Mouse (Mus musculus) liver, embryonic 14.5 days (tissue): ENCODE results near the gene Tmem223. TPM values are rescaled to one million over a fixed set of nuclear protein-coding genes. Genes with fewer than 3 reads are reported as not detected.
A peak's percentile ranks its signal among the peaks of the same experiment; 100 is the strongest.

Source experiments
- ATAC-seq: fragments of 200-750 bp; cut with Nextera tagmentation; 2 replicates; pipeline ENCODE4 v1.8.0; 2017; ENCODE audit warnings: moderate number of reproducible peaks, mild to moderate bottlenecking, moderate library complexity; ENCODE audit not compliant: insufficient read depth
- DNase-seq, 3 experiments: peaks; one replicate each; pipeline ENCODE4 v3.0.0-alpha.2; 2012 to 2013; ENCODE audit warnings: low read depth in 3 of 3, low spot score in 3 of 3
- H3K27ac ChIP-seq: fragments of 300-500 bp; sonication (generic); 2 replicates; pipeline ENCODE4 v1.5.1; 2014; ENCODE audit warnings: moderate library complexity, mild to moderate bottlenecking, control low read depth, inconsistent platforms
- H3K27me3 ChIP-seq: fragments of 300-500 bp; sonication (generic); 2 replicates; pipeline ENCODE4 v1.6.1; 2014; ENCODE audit warnings: mild to moderate bottlenecking, low read length, moderate library complexity; ENCODE audit not compliant: control insufficient read depth, insufficient read depth
- H3K36me3 ChIP-seq: fragments of 300-500 bp; sonication (generic); replicated peaks from 2 replicates; pipeline ENCODE4 v1.6.1; 2014; ENCODE audit warnings: low read depth; ENCODE audit not compliant: control insufficient read depth, insufficient read depth
- H3K4me1 ChIP-seq, 2 experiments: fragments of 200-500 bp in 1 of 2; fragments of 300-500 bp in 1 of 2; sonication (generic) in 1 of 2; replicated peaks; 2 replicates each; pipeline ENCODE4 v1.6.1; 2012 to 2014; ENCODE audit warnings: antibody characterized with exemption in 1 of 2, inconsistent platforms in 1 of 2, low read length in 1 of 2; ENCODE audit not compliant: control insufficient read depth in 2 of 2, insufficient read depth in 2 of 2
- H3K4me2 ChIP-seq: fragments of 300-500 bp; sonication (generic); 2 replicates; pipeline ENCODE4 v1.6.1; 2014; ENCODE audit warnings: low read depth, mild to moderate bottlenecking, control low read depth, moderate library complexity
- H3K4me3 ChIP-seq, 2 experiments: fragments of 200-500 bp in 1 of 2; fragments of 300-500 bp in 1 of 2; sonication (generic) in 1 of 2; 2 replicates each; pipeline ENCODE4 v1.5.1; 2012 to 2014; ENCODE audit warnings: low read depth in 2 of 2, low read length in 2 of 2, mild to moderate bottlenecking in 2 of 2, control low read depth in 1 of 2, inconsistent platforms in 1 of 2, moderate library complexity in 1 of 2; ENCODE audit not compliant: insufficient read depth in 1 of 2
- H3K9ac ChIP-seq: fragments of 300-500 bp; sonication (generic); replicated peaks from 2 replicates; pipeline ENCODE4 v1.6.1; 2014; ENCODE audit warnings: mild to moderate bottlenecking, control low read depth, moderate library complexity
- H3K9me3 ChIP-seq: fragments of 300-500 bp; sonication (generic); 2 replicates; pipeline ENCODE4 v1.6.1; 2016; ENCODE audit warnings: low read length, mixed read lengths; ENCODE audit not compliant: control insufficient read depth
- CTCF ChIP-seq: IDR thresholded peaks from 2 replicates; pipeline ENCODE4 v1.5.1; 2016; ENCODE audit warnings: antibody characterized with exemption, low read depth, control low read depth
- EP300 ChIP-seq: IDR thresholded peaks from 2 replicates; pipeline ENCODE4 v1.6.1; 2016; ENCODE audit warnings: antibody characterized with exemption, low read depth
- WGBS: fragments of 180-500 bp; shearing (Covaris S2); extraction: QIAGEN DNeasy Blood & Tissue Kit; methylation state at CpG from one replicate; pipeline ENCODE4 v1.1.7; 2014; ENCODE audit not compliant: insufficient replicate concordance; 5-methylcytosine and 5-hydroxymethylcytosine counted together
- polyA plus RNA-seq, 2 experiments: library from polyadenylated mRNA; depleted of rRNA in 1 of 2; stranded (reverse) in 1 of 2; unstranded in 1 of 2; fragments of >200 nt; fragmentation: Nextera tagmentation in 1 of 2; extraction: Ambion mirVana in 1 of 2; gene quantifications; 2 replicates each; pipeline versions ENCODE4 v1.2.1 to v1.2.3; 2012 to 2014

Gene Tmem223
- polyA plus RNA-seq, 2 experiments: 38.9 to 69.6 TPM

DNA sequence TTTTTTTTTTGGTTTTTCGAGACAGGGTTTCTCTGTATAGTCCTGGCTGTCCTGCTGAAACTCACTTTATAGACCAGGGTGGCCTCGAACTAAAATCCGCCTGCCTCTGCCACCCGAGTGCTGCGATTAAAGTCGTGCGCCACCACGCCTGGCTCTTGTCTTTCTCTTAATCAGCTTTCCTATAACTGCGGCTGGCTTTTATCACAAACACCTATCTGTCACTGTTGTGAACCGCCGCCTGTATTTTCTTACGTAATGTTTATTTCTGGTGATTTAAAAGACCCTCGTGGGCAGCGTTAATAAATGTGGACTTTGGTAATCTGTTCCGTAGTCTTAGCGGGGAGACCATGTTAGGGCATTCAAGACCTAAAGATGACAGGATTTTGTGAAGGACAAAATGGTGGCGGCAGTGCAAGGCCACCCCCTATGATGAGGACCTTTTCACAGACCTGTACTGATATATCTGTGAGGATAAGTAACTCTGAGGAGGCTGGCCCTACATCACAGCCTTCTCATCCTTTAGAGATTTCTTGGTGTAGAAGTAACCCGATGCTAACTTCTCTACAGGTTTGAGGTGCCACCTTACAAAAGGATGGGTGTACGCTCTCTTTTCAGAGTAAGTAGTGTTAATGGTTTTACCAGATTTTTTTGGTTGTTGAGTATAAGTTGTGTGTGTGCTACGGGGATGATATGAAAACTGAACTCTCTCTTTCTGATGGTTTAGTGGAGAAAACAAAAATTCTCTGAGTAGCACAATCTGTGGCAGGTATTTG, 47.0 kb upstream of the Tmem223 start:
- Histone ChIP-seq H3K4me3 (peak overlapping the region; percentile 97 to 98), H3K27me3 (no peaks in the 10 kb centered on the region), H3K27ac (peak overlapping the region; percentile 96), H3K4me1 (peaks cover 17 to 26% of the 10 kb centered on the region in 2 experiments), H3K9me3 (no peaks in the 10 kb centered on the region), H3K4me2 (peak overlapping the region; percentile 87), H3K36me3 (peaks cover 34% of the 10 kb centered on the region), H3K9ac (peak overlapping the region; percentile 100)
- ATAC-seq (no peak), DNase-seq (no peak)
- TF ChIP-seq EP300 (no peak), CTCF (no peak)
- under 1% methylated on average over 20 of the region's 20 CpGs for WGBS

DNA sequence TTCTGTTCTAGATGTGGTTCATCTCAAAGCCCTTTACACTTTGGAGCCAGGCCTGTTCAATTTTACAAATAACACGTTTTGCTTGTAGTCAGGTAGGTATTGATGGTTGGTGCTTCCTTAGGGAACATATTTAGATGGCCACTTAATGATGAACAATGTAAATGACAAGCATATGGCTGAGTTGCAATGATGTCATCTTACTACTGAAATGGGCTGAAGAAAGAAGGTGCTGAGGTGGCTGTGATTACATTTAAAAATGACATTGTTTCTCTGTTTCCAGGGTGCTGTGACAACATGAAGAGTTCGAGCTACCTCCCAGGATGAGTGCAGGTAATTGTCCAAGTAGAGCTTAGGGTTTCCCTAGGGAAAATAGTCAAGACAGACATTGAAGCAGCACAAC, 46.4 kb upstream of the Tmem223 start:
- peak overlapping the region; percentile 96 for H3K27ac ChIP-seq
- TF ChIP-seq CTCF: no peak
- TF ChIP-seq EP300: no peak
- H3K4me2 ChIP-seq: peak overlapping the region; percentile 87
- H3K4me3 ChIP-seq: peak overlapping the region; percentile 97 to 98
- H3K27me3 ChIP-seq: no peaks in the 10 kb centered on the region
- DNase-seq (no peak), ATAC-seq (no peak)
- H3K9ac ChIP-seq: peak overlapping the region; percentile 100
- H3K9me3 ChIP-seq: no peaks in the 10 kb centered on the region
- H3K4me1 ChIP-seq: peaks cover 16 to 26% of the 10 kb centered on the region in 2 experiments
- WGBS: 0% methylated on average over 2 of the region's 2 CpGs
- H3K36me3 ChIP-seq: peaks cover 34% of the 10 kb centered on the region

DNA sequence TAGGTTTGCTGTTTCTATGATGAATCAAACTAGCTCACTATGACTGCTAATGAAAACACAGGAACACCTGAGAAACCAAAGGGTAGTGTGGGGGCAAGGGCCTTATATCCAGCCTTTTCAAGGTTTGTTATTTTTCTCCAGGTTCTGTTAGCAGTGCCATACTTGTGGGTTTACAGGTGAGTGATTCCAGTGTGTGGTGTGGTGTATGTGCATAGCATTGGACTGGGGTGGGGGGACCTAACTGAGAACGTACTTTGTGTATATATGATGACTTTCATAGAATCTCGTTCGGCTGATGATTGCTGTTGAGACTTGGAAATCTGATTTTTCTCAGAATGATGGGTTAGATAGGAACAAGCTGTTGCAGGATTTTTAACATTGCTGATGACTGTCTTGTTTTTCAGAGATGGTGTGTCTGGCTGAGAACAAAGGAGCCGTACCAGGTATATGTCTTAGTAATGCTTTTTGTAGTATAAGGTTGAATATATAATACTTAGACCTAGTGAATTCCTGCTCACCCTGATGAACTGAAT, 45.6 kb upstream of the Tmem223 start:
- peak overlapping the region; percentile 96 for H3K27ac ChIP-seq
- DNase-seq (no peak), ATAC-seq (no peak)
- H3K4me2 ChIP-seq: peak overlapping the region; percentile 87
- H3K9ac ChIP-seq: peak overlapping the region; percentile 100
- TF ChIP-seq CTCF: no peak
- TF ChIP-seq EP300: no peak
- H3K36me3 ChIP-seq: peaks cover 34% of the 10 kb centered on the region
- no peaks in the 10 kb centered on the region for H3K27me3 ChIP-seq
- H3K4me1 ChIP-seq: peaks cover 16 to 26% of the 10 kb centered on the region in 2 experiments
- no peaks in the 10 kb centered on the region for H3K9me3 ChIP-seq
- 18% methylated on average over 4 of the region's 4 CpGs for WGBS
- peak overlapping the region; percentile 97 to 98 for H3K4me3 ChIP-seq

DNA sequence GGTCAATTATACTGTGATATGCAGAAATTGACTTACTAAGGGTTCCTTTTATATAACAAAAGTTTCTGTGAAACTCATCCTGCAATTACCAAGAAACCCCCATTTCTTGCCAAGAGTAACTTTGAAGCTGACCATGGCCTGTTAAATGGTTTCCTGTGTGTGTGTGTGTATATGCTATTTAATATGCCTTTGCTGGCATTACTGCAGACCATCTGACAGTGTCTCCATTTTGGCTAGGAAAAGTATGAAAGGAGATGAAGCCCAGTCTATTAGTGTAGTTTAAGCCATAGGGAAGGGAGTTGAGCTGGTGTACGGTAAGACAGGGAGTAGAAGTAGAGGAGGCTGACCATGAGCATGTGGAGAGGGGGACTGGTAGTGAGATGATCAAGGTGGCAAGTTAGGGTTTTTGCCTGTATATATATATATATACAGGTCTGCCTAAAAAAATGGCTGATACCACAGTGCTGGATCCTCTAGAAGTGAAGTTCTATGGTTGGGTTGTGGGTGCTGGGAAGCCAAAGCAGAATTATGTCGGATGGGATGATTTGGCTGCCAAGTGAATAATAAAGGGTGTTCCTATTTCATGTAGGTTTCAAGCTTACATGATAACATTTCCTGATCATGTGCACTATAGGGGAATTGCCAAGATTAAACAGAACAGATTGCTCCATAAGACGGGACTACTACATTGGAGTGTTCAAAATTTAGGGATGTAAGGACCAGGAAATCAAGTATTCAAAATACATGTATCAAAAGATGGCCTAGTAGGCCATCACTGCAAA, 44.0 kb upstream of the Tmem223 start:
- Histone ChIP-seq H3K9ac (no peak overlapping the region; the same call in 1 of the 2 replicates), H3K9me3 (no peaks in the 10 kb centered on the region), H3K4me3 (no peak overlapping the region), H3K36me3 (peaks cover 34% of the 10 kb centered on the region), H3K27me3 (no peaks in the 10 kb centered on the region), H3K4me2 (peak overlapping the region; percentile 87; the same call in 1 of the 2 replicates), H3K4me1 (peaks cover 7 to 19% of the 10 kb centered on the region in 2 experiments), H3K27ac (0 out of 2 replicates have a peak overlapping the region, but pooled peaks have one; percentile 12)
- 11% methylated on average over 3 of the region's 3 CpGs for WGBS
- no peak for TF ChIP-seq CTCF
- no peak; the same call in 1 of the 2 replicates for TF ChIP-seq EP300
- DNase-seq: no peak
- no peak for ATAC-seq
